Mouse (Mus musculus): ENCODE results near the gene Sh3bp5.
"Not testable (repeated sequence)": the region's sequence is repeated elsewhere in the genome, so short reads cannot be mapped to it uniquely, and the experiment has no call there.

Sh3bp5 gene

DNA sequence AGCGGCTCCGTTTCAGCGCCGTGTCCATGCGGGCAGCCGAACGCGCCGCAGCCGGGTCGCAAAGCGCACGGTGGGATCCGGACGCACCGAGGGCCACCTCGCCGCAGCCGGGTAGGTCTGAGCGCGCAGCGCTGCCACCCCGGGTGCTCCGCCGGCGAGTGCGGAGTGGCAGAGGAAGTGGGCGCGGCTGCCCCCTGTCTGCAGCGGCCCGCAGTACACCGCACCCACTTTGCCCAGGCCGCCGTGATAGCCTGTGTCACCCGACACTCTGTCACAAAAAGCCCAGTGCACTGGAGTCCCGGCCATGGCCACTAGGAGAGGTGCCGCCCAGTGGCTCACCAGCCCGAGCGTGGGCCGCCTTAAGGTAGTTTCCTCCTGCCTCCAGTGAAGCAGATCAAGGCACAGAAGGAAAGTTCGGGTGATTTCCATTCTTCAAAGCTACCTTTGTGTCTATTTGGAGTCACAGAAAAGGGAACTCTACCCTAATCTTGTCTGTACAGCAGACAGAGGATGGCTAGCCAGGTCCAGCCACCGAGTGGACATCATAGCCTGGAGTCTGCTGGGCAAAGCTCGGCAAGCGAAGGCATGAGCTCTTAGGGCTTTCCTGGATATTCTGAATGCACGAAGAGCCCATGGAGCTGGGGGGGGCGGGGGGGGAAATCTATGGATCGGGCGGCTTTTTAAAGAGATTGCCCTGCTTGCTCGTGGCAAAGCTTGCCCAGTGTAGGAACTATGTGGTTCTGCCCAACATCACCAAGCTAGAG is at the start of gene Sh3bp5:
Gene Sh3bp5 (minus strand): TSS at position 149 of the 764 bp plus-strand sequence.
- peak; percentile 93 for DNase-seq

DNA sequence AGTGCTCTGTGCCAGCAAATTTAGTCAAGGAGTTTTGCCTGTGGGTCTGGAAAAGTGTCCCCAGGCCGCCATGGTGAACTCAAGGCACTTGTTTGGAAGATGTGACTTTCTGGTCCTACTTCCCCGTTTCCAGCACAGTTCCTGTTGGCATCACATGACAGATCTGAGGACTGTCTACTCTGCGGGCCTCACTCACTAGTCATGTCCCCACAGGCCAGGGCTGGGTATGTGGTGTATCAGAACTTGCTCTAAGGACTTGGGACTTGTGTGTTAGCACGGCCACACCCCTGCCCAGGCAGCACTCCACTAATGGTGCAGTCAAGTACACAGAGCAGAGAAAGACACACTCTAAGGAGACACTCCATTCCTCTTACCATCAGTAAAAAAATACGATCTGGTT is 46.5 kb upstream of the Sh3bp5 start:
- DNase-seq, result no peak

GRCm38 (mm10) chr14:31473297-31473696 is 37.4 kb upstream of the Sh3bp5 start:
- DNase-seq, result no peak

- peak; percentile 74 for DNase-seq
Measured at GRCm38 (mm10) chr14:31472451-31473061, 36.7 kb upstream of the Sh3bp5 start.

DNA sequence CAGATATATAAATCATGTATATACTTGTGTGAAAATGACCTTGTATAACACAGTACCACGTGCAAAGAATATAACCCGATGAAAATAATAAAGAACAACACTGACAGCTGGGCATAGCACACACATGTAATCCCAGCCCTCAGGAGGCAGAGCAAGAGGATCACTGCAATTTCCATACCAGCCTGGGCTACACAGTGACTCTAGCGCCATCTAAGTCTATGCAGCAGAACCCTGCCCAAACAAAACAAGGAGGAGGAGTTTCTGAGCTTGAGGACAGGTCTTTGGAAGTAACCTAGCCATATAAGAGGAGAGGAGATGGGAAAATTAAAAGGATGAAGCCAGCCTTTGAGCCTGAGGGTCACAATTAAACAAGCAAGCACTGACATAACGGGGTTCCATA is 33.8 kb upstream of the Sh3bp5 start:
- DNase-seq, result no peak

- peak; percentile 45 for DNase-seq
Measured at GRCm38 (mm10) chr14:31464176-31464575, 28.3 kb upstream of the Sh3bp5 start.

GRCm38 (mm10) chr14:31462886-31463285 is 27.0 kb upstream of the Sh3bp5 start:
- no peak for DNase-seq

GRCm38 (mm10) chr14:31462226-31462625 is 26.3 kb upstream of the Sh3bp5 start:
- DNase-seq, result not testable (repeated sequence)

DNA sequence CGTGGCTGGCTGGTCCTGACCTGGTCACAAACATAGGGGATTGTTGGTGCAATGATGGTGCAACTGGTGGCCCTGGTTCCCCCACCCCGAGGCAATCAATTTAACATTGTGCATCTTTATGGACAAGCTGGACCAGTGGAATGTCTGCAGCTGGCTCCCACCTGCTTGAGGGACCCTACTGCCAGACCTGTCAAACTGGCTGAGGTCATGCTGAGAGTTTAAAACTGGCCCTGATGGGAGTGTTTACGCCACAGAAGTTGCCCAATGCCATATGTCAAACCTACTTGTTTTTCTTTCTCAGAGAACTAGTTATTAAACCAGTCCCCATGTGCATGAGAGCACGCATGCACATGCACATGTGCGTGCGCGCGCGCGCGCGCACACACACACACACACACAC is 22.1 kb upstream of the Sh3bp5 start:
- peak; percentile 32 for DNase-seq

DNA sequence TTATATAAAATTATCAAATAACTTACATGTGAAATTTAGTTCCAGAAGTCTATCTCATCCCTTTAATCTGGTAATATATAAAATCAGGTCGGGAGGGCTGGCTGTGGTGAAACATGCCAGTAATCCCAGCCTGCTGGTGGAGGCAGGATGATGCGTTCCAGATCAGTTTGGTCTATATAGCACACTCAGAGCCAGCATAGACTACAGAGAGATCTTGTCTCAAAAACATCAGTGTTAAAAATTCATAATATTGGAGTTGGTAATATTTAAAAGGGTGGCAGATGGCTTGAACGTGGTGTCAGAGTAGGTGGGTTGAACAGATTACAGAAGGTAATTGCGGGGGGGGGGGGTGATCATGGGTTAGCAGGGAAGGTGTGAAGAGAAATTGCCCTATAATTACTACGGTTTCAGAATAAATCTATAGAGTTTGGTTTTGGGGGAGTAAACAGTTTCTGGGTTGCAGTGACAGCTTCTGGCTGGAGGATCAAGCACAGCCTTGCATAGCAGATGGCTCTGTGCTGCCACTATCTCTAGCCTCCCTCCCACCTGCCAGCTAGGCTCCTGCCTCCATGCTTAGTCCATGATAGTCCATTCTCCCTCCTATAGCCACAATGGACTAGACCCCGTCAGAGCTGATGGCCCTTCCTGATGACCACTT is 20.3 kb upstream of the Sh3bp5 start:
- no peak for DNase-seq

- no peak for DNase-seq
Measured at GRCm38 (mm10) chr14:31454849-31455566, 19.1 kb upstream of the Sh3bp5 start.

DNA sequence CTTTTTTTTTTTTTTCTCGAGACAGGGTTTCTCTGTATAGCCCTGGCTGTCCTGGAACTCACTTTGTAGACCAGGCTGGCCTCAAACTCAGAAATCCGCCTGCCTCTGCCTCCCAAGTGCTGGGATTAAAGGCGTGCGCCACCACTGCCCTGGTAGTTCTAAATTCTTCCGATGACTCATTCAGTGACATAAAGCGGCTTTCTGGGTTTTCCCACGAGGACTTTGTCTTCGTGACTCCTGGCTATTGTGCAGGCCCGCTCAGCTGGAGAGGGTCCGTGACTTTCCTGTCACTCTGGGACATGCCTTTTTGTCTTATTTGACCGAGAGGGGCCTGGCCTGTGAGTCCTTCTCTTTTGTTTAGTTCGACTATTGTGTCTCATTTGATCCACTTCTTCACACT is 18.1 kb upstream of the Sh3bp5 start:
- not testable (repeated sequence) for DNase-seq

DNA sequence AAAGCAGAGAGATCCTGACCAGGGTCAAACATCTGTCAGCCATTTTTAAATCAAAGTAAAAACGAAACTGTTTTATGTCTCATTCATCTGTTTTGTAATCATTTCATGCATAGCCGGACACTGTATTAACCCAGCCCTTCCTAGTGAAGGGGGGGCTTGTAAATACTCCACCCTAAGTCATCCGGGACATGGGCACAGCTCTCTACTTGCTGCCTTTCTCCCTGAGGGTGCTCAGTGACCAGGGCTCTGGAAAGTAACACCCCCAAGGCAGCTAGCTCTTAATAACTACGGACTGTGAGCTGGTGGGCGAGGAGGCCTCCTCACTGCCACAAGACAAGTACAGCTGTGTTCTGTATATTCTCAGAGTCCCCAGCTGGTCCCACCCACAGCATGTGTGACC is 13.1 kb upstream of the Sh3bp5 start:
- DNase-seq, result no peak

DNA sequence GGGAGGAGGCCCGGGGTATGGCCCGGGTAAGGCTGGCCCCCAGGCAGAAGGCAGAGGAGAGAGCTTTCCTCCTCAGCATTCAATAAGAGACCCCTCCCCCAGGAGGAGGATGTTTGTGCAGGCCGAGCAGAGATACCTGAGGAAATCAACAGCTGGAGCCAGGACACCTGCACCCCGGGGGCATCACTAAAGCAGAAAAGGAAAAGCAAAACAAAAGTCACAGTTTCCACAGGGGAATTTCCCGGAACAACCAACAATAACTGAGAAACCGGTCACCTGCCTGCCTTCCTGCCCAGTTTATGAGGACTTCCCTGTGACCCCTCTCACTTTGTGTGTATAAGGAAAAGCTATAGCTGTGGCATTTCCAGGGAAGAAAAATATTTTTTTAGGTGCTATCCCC is 7.7 kb upstream of the Sh3bp5 start:
- no peak for DNase-seq

DNA sequence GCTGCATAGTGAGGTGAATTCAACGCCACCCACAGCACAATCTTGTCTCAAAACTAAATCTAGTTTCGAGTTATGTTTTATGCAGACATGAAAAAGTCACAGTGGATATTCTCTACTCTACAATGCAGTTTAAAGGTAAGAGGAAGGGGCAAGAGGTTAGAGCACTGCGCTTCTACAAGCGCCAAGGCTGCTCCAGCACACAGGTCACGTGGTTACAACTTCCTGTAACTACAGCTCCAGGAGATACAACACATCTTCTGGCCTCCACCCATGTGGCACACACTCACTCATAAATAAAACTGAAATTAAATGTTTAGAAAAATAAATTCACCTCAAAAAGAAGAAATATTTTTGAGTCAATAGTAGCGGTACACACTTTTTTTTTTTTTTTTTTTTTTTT is 4.8 kb upstream of the Sh3bp5 start:
- DNase-seq, result no peak

DNA sequence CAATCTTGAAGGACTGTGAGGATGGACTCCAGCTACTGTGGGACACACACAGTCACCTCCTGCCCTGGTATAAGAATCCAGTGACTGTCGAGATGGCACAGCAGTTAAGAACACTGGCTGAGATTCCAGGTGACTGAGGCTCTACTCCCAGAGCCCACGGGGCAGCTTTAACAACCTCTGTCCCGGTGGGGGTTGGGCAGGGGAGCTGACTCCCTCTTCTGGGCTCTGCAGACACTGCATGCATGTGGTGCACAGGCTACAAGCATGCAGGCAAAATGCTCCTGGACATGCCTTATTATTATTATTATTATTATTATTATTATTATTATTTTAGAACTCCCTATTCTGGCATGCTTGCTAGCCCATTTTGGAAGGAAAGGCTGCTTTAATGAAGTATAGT is 4.4 kb upstream of the Sh3bp5 start:
- no peak for DNase-seq

DNA sequence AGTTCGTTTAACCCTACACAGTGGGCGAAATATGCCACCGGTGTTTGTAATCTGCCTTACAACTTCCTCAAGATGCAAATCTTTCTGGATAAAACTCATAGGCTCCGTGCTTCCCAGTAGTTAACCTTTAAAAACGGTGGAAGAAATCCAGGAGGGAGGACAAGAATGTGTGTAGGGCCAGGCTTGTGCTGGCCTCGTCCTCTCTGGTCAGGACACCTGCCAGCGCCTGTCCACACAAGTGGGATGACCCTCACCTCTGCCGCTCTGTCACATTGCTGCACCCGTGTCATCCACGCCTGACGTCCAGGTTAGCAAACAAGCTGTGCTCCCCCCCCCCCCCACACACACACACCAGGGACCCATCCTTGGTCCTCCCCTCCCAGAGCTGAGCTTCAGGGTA is 3.4 kb upstream of the Sh3bp5 start:
- DNase-seq, result no peak

DNA sequence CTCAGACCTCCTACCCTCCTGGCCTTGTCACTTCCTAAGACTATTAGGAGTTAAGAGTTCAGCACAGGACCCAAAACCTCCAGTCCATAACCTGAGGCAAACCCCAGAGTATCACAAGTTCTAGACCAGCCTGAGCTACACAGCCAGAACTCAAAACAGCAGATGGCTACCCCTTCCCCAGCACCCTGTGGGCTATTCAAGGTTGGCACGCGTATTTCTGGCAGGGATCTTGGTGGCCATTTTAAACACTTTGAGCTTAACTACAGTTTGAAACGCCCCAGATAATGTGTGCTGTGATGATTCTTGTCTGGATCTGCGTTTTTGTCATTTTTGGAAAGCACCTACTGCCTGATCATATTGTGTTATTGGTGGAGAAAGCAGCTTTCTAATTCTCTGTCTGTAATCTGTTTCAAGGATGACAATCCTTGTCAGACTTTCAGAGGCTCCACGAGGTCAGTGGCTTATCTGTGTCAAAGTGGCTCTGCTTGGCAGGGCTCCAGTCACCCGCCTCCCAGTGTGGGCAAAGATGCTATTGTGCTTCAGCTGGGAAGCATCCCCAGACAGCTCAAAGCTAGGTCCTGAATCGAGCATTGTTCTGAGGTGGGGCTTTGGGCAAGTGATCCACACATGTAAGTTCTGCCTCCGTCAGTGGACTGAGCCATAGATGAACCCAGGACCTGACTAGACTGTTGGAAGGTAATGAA is 2.1 kb upstream of the Sh3bp5 start:
- DNase-seq, result no peak

DNA sequence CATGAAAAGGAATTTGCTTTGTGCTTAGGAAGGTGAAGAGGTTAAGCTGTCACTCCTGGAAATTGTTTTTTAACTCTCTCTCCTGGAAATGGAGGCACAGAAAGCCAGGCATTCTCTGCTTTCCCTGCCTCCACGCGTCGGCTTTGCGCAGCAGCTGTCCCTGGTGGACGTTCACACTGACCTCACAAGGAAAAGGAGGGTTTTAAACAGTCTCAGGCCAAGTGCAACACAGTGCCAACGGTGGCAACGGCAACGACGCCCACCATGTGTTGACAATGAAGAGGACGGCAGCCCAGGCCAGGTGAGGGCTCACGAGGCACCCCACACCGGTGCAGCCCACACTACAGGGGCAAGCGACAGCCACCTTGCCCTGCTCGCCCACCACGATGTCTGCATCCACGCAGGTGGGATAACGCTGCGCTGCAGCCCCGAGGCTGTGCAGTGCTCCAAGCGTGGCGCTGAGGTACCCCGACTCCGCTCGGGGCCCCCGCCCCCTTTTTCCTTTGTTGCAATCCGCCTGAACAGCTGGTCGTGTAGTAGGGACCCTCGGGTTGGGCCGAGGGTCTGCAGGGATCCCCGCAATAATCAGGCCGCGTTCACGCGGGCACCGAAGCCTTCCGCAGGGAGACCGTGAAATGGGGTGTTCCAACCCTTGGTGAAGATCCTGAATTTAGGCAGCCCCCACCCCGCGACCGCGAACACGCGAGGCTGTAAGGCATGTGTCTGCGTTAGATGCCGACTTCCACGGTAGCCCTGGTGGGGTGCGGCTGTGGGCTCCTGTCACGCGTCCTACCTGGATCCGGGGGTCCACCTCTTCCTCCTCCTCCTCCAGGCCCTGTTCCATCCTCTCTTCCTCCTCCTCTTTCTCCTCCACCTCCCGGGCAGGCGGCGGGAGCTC is 611 bp downstream of the Sh3bp5 start:
- peak; percentile 63 for DNase-seq

- no peak for DNase-seq
Measured at GRCm38 (mm10) chr14:31434426-31434825, 1.5 kb downstream of the Sh3bp5 start.

DNA sequence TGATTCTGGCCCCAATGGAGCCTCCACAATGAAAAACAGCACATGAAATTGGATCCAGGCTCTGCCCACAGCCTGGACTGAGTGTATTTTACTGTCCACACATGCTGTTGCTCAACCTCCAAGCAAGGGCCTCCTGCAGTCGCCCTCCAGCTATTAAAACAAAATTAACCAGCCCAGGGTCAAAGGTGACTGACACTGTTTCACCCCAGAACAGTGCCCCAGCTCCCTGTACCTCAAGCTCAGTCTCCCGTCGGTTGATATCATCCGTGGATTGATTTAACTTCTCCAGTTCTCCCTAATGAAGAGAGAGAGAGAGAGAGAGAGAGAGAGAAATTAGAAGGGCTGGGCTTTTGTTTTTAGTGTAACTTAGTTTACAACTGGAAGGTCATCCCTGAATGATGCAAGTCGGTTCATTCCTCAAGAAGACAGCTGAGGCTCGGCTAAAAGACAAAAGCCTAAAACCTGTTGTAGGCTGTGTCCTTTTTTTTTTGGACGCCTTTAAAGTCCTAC is 2.0 kb downstream of the Sh3bp5 start:
- peak; percentile 78 for DNase-seq

DNA sequence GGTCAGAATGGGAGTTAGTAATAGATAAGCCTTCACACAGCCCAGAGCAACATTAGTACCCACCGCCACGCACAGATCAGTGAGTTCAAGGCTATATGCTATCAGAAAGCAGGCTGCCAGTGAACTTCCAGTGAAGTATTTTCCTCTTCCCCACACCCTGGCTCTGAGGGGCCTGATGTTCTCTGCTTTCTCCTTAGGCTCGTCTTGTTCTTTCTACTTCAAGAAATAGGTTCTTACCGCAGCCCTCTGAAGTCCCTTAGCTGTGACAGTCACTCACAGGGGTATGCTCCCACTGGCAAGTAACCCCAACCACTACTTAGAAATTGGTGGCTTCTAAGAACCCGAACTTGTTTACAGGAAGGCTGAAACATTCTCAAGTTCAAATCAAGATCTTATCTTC is 2.8 kb downstream of the Sh3bp5 start:
- no peak for DNase-seq

Measured in embryo, embryonic 11 days (tissue).